Mouse (Mus musculus) lung, adult 2 months (tissue): ENCODE results near the gene Duox2.

Experiments used
- CTCF ChIP-seq: fragments of 200-500 bp; IDR thresholded peaks from 2 replicates; pipeline ENCODE4 v1.5.1; 2011; ENCODE audit warnings: mild to moderate bottlenecking, low read length, control low read depth; ENCODE audit not compliant: insufficient read depth
- POLR2A ChIP-seq: fragments of 200-500 bp; IDR thresholded peaks from 2 replicates; pipeline ENCODE4 v1.6.1; 2011; ENCODE audit warnings: low read depth, mild to moderate bottlenecking, control low read depth, low read length, borderline replicate concordance; ENCODE audit errors: extremely low read depth

DNA sequence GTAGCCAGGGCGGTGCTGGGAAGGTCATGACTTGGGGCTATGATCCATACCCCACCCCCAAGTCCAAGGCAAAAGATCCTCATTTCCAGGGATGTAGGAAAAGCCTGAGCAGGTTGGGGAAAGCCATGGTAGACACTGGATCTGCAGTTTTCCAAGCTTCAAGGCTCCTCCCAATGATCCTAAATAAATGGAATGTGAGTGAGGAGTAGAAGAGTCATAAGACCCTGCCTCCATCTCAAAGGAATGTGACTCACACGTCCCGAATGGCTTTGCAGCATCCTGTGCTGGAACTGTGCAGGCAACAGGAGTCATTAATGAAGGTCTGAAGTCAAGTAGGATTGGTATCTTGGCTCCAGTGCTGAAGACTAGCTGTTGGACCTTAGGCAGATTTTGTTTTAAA, 29.7 kb upstream of the Duox2 start:
- TF ChIP-seq CTCF (no peak), POLR2A (no peak)
